Mouse (Mus musculus): ENCODE data around the gene A630001G21Rik.

A630001G21Rik gene

GRCm38 (mm10) chr1:85735463-85736123, 42.9 kb downstream of the A630001G21Rik start:
- DNase-seq (ENCODE audit: low read depth): no peak

- DNase-seq (ENCODE audit: low read depth): no peak
Measured at GRCm38 (mm10) chr1:85734511-85734910, 43.9 kb downstream of the A630001G21Rik start.

- no peak for DNase-seq (ENCODE audit: low read depth)
Measured at GRCm38 (mm10) chr1:85732581-85732980, 45.9 kb downstream of the A630001G21Rik start.

- no peak for DNase-seq (ENCODE audit: low read depth)
Measured at GRCm38 (mm10) chr1:85730471-85730870, 48.0 kb downstream of the A630001G21Rik start.

GRCm38 (mm10) chr1:85720220-85720893, 58.1 kb downstream of the A630001G21Rik start:
- DNase-seq (ENCODE audit: low read depth): no peak

GRCm38 (mm10) chr1:85719049-85719448, 59.4 kb downstream of the A630001G21Rik start:
- no peak for DNase-seq (ENCODE audit: low read depth)

- DNase-seq (ENCODE audit: low read depth): no peak
Measured at GRCm38 (mm10) chr1:85716447-85717027, 61.9 kb downstream of the A630001G21Rik start.

GRCm38 (mm10) chr1:85714501-85714900, 63.9 kb downstream of the A630001G21Rik start:
- no peak for DNase-seq (ENCODE audit: low read depth)

- DNase-seq (ENCODE audit: low read depth): no peak
Measured at GRCm38 (mm10) chr1:85706754-85707153, 71.7 kb downstream of the A630001G21Rik start.

- no peak for DNase-seq (ENCODE audit: low read depth)
Measured at GRCm38 (mm10) chr1:85705552-85705951, 72.9 kb downstream of the A630001G21Rik start.

- DNase-seq (ENCODE audit: low read depth): no peak
Measured at GRCm38 (mm10) chr1:85703245-85704186, 74.9 kb downstream of the A630001G21Rik start.

GRCm38 (mm10) chr1:85702531-85702930, 75.9 kb downstream of the A630001G21Rik start:
- DNase-seq (ENCODE audit: low read depth): no peak

GRCm38 (mm10) chr1:85697721-85698493, 80.5 kb downstream of the A630001G21Rik start:
- DNase-seq (ENCODE audit: low read depth): no peak

GRCm38 (mm10) chr1:85695646-85696045, 82.8 kb downstream of the A630001G21Rik start:
- DNase-seq (ENCODE audit: low read depth): no peak

- DNase-seq (ENCODE audit: low read depth): no peak
Measured at GRCm38 (mm10) chr1:85693280-85693679, 85.2 kb downstream of the A630001G21Rik start.

- no peak for DNase-seq (ENCODE audit: low read depth)
Measured at GRCm38 (mm10) chr1:85692281-85692680, 86.2 kb downstream of the A630001G21Rik start.

- DNase-seq (ENCODE audit: low read depth): no peak
Measured at GRCm38 (mm10) chr1:85690544-85690943, 87.9 kb downstream of the A630001G21Rik start.

- DNase-seq (ENCODE audit: low read depth): no peak
Measured at GRCm38 (mm10) chr1:85687346-85687745, 91.1 kb downstream of the A630001G21Rik start.

- no peak for DNase-seq (ENCODE audit: low read depth)
Measured at GRCm38 (mm10) chr1:85686666-85687065, 91.8 kb downstream of the A630001G21Rik start.

GRCm38 (mm10) chr1:85680226-85680625, 98.2 kb downstream of the A630001G21Rik start:
- DNase-seq (ENCODE audit: low read depth): no peak

All from fibroblast of lung, adult 2 months (primary cell).